Mouse (Mus musculus): ENCODE data around the gene Nek7. TPM values are rescaled to one million over a fixed set of nuclear protein-coding genes. Genes with fewer than 3 reads are reported as not detected.

The Nek7 gene
- polyA plus RNA-seq, 1 experiment from 2014 or later: 66.2 TPM

GRCm38 (mm10) chr1:138619114-138619971 is 598 bp downstream of the Nek7 start:
- peak overlapping the region; percentile 63 for H3K4me3 ChIP-seq (ENCODE audit: inconsistent target)

GRCm38 (mm10) chr1:138618012-138618354 is 2.0 kb downstream of the Nek7 start:
- WGBS (ENCODE audit: missing documents): under 1% methylated on average over 9 of the region's 11 CpGs
- Histone ChIP-seq H3K79me2 (ENCODE audit: inconsistent target) (peaks cover 48% of the 10 kb centered on the region), H3K4me3 (ENCODE audit: inconsistent target) (peak overlapping the region; percentile 61), H3K27ac (peak overlapping the region; percentile 75), H3K36me3 (ENCODE audit: inconsistent target) (no peaks in the 10 kb centered on the region)

More at GRCm38 (mm10) chr1:138619114-138619971, 598 bp downstream of the Nek7 start:
- Histone ChIP-seq H3K36me3 (ENCODE audit: inconsistent target) (no peaks in the 10 kb centered on the region), H3K27ac (peak overlapping the region; percentile 75), H3K79me2 (ENCODE audit: inconsistent target) (peaks cover 41% of the 10 kb centered on the region)
- WGBS (ENCODE audit: missing documents): 2% methylated on average over 52 of the region's 83 CpGs

GRCm38 (mm10) chr1:138617279-138618011 is 2.5 kb downstream of the Nek7 start:
- 30% methylated on average over 17 of the region's 17 CpGs for WGBS (ENCODE audit: missing documents)
- no peaks in the 10 kb centered on the region for H3K36me3 ChIP-seq (ENCODE audit: inconsistent target)
- peak overlapping the region; percentile 61 for H3K4me3 ChIP-seq (ENCODE audit: inconsistent target)
- peaks cover 54% of the 10 kb centered on the region for H3K79me2 ChIP-seq (ENCODE audit: inconsistent target)
- peak overlapping the region; percentile 75 for H3K27ac ChIP-seq

- no peak overlapping the region for H3K4me3 ChIP-seq (ENCODE audit: inconsistent target)
- H3K36me3 ChIP-seq (ENCODE audit: inconsistent target): no peaks in the 10 kb centered on the region
- 91% methylated on average over 3 of the region's 3 CpGs for WGBS (ENCODE audit: missing documents)
- peak overlapping the region; percentile 96 for H3K27ac ChIP-seq
- peaks cover 65% of the 10 kb centered on the region for H3K79me2 ChIP-seq (ENCODE audit: inconsistent target)
These were observed 4.6 kb downstream of the Nek7 start for GRCm38 (mm10) chr1:138615388-138615787.

GRCm38 (mm10) chr1:138614552-138615287 is 5.2 kb downstream of the Nek7 start:
- H3K79me2 ChIP-seq (ENCODE audit: inconsistent target): peaks cover 66% of the 10 kb centered on the region
- H3K36me3 ChIP-seq (ENCODE audit: inconsistent target): no peaks in the 10 kb centered on the region
- peak overlapping the region; percentile 96 for H3K27ac ChIP-seq
- no peak overlapping the region for H3K4me3 ChIP-seq (ENCODE audit: inconsistent target)
- 27% methylated on average over 6 of the region's 6 CpGs for WGBS (ENCODE audit: missing documents)

GRCm38 (mm10) chr1:138612177-138612576 is 7.8 kb downstream of the Nek7 start:
- no peak overlapping the region for H3K4me3 ChIP-seq (ENCODE audit: inconsistent target)
- no peak overlapping the region for H3K27ac ChIP-seq
- 100% methylated on average over 1 of the region's 1 CpGs for WGBS (ENCODE audit: missing documents)
- peaks cover 73% of the 10 kb centered on the region for H3K79me2 ChIP-seq (ENCODE audit: inconsistent target)
- peaks cover 9% of the 10 kb centered on the region; the same call in 1 of the 2 replicates for H3K36me3 ChIP-seq (ENCODE audit: inconsistent target)

- WGBS (ENCODE audit: missing documents): 95% methylated on average over 8 of the region's 12 CpGs
- Histone ChIP-seq H3K36me3 (ENCODE audit: inconsistent target) (peaks cover 9% of the 10 kb centered on the region; the same call in 1 of the 2 replicates), H3K27ac (no peak overlapping the region), H3K4me3 (ENCODE audit: inconsistent target) (no peak overlapping the region), H3K79me2 (ENCODE audit: inconsistent target) (peaks cover 80% of the 10 kb centered on the region)
These were observed 10.8 kb downstream of the Nek7 start for GRCm38 (mm10) chr1:138609176-138609575.

- Histone ChIP-seq H3K27ac (no peak overlapping the region), H3K36me3 (ENCODE audit: inconsistent target) (peaks cover 9% of the 10 kb centered on the region; the same call in 1 of the 2 replicates), H3K4me3 (ENCODE audit: inconsistent target) (no peak overlapping the region), H3K79me2 (ENCODE audit: inconsistent target) (peaks cover 85% of the 10 kb centered on the region)
- 91% methylated on average over 7 of the region's 7 CpGs for WGBS (ENCODE audit: missing documents)
These were observed 11.6 kb downstream of the Nek7 start for GRCm38 (mm10) chr1:138608336-138608735.

- Histone ChIP-seq H3K36me3 (ENCODE audit: inconsistent target) (peaks cover 9% of the 10 kb centered on the region; the same call in 1 of the 2 replicates), H3K79me2 (ENCODE audit: inconsistent target) (peaks cover 85% of the 10 kb centered on the region), H3K4me3 (ENCODE audit: inconsistent target) (no peak overlapping the region), H3K27ac (no peak overlapping the region)
- WGBS (ENCODE audit: missing documents): 97% methylated on average over 7 of the region's 7 CpGs
These were observed 12.1 kb downstream of the Nek7 start for GRCm38 (mm10) chr1:138607862-138608261.

GRCm38 (mm10) chr1:138606771-138607170 is 13.2 kb downstream of the Nek7 start:
- peaks cover 9% of the 10 kb centered on the region; the same call in 1 of the 2 replicates for H3K36me3 ChIP-seq (ENCODE audit: inconsistent target)
- no peak overlapping the region for H3K4me3 ChIP-seq (ENCODE audit: inconsistent target)
- no peak overlapping the region for H3K27ac ChIP-seq
- H3K79me2 ChIP-seq (ENCODE audit: inconsistent target): peaks cover 83% of the 10 kb centered on the region
- 97% methylated on average over 8 of the region's 8 CpGs for WGBS (ENCODE audit: missing documents)

GRCm38 (mm10) chr1:138604736-138605135 is 15.2 kb downstream of the Nek7 start:
- Histone ChIP-seq H3K4me3 (ENCODE audit: inconsistent target) (no peak overlapping the region), H3K79me2 (ENCODE audit: inconsistent target) (peaks cover 97% of the 10 kb centered on the region), H3K27ac (no peak overlapping the region), H3K36me3 (ENCODE audit: inconsistent target) (peaks cover 9% of the 10 kb centered on the region; the same call in 1 of the 2 replicates)
- WGBS (ENCODE audit: missing documents): 100% methylated on average over 2 of the region's 2 CpGs

- H3K27ac ChIP-seq: no peak overlapping the region
- peaks cover 97% of the 10 kb centered on the region for H3K79me2 ChIP-seq (ENCODE audit: inconsistent target)
- no peak overlapping the region for H3K4me3 ChIP-seq (ENCODE audit: inconsistent target)
- H3K36me3 ChIP-seq (ENCODE audit: inconsistent target): peaks cover 8% of the 10 kb centered on the region; the same call in 1 of the 2 replicates
- 100% methylated on average over 4 of the region's 4 CpGs for WGBS (ENCODE audit: missing documents)
These were observed 16.0 kb downstream of the Nek7 start for GRCm38 (mm10) chr1:138603974-138604373.

GRCm38 (mm10) chr1:138598087-138598486 is 21.9 kb downstream of the Nek7 start:
- H3K27ac ChIP-seq: no peak overlapping the region
- H3K4me3 ChIP-seq (ENCODE audit: inconsistent target): no peak overlapping the region
- H3K36me3 ChIP-seq (ENCODE audit: inconsistent target): peaks cover 2% of the 10 kb centered on the region; the same call in 1 of the 2 replicates
- peaks cover 96% of the 10 kb centered on the region for H3K79me2 ChIP-seq (ENCODE audit: inconsistent target)
- WGBS (ENCODE audit: missing documents): 90% methylated on average over 11 of the region's 11 CpGs

GRCm38 (mm10) chr1:138596127-138596706 is 23.7 kb downstream of the Nek7 start:
- Histone ChIP-seq H3K4me3 (ENCODE audit: inconsistent target) (no peak overlapping the region), H3K79me2 (ENCODE audit: inconsistent target) (peaks cover 99% of the 10 kb centered on the region), H3K36me3 (ENCODE audit: inconsistent target) (peaks cover 6% of the 10 kb centered on the region; the same call in 1 of the 2 replicates), H3K27ac (no peak overlapping the region)
- 91% methylated on average over 4 of the region's 4 CpGs for WGBS (ENCODE audit: missing documents)

Measured in macrophage (primary cell).